Mouse (Mus musculus) layer of hippocampus, adult 2 months (tissue): ENCODE results near the gene Trim26. TPM values are rescaled to one million over a fixed set of nuclear protein-coding genes. Genes with fewer than 3 reads are reported as not detected.
"Not testable (repeated sequence)": the region's sequence is repeated elsewhere in the genome, so short reads cannot be mapped to it uniquely, and the experiment has no call there.

ENCODE experiments used
- DNase-seq, 2 experiments: peaks; one replicate each; pipeline ENCODE4 v3.0.0; 2022; ENCODE audit warnings: low spot score in 2 of 2
- H3K27ac ChIP-seq: fragments of 200-600 bp; 2 replicates; pipeline ENCODE4 v1.8.1; 2022
- H3K4me3 ChIP-seq: fragments of 200-600 bp; 2 replicates; pipeline ENCODE4 v1.8.1; 2022; ENCODE audit warnings: mild to moderate bottlenecking
- CTCF ChIP-seq: fragments of 200-600 bp; conservative IDR thresholded peaks from 2 replicates; pipeline ENCODE4 v1.8.1; 2022; ENCODE audit warnings: antibody characterized with exemption, mild to moderate bottlenecking, moderate library complexity
- total RNA-seq, 2 experiments: library from RNA; stranded (reverse); gene quantifications; 2 replicates each; pipeline ENCODE4 v1.2.3; 2021

The Trim26 gene
- total RNA-seq, 2 experiments from 2014 or later: 22.5 to 26.1 TPM

GRCm38 (mm10) chr17:36866719-36867527, 30.0 kb downstream of the Trim26 start, which contains the start of gene Trim15:
Gene Trim15, minus strand, starts transcription at chr17:36867210.
- Histone ChIP-seq H3K27ac (no peak within 1 kb of the TSS), H3K4me3 (no peak within 1 kb of the TSS)
- no peak for DNase-seq
- no peak for TF ChIP-seq CTCF

GRCm38 (mm10) chr17:36868836-36869235, 31.9 kb downstream of the Trim26 start:
- H3K27ac ChIP-seq: no peak overlapping the region
- TF ChIP-seq CTCF: no peak
- no peak for DNase-seq
- H3K4me3 ChIP-seq: no peak overlapping the region

- DNase-seq: no peak
- no peak for TF ChIP-seq CTCF
- H3K27ac ChIP-seq: no peak within 1 kb of the TSS
- H3K4me3 ChIP-seq: no peak within 1 kb of the TSS; the same call in 1 of the 2 replicates
Measured at GRCm38 (mm10) chr17:36869284-36869954, 32.5 kb downstream of the Trim26 start, which contains the start of gene Trim10. Gene Trim10, plus strand, starts transcription at chr17:36869574.

- DNase-seq: no peak
- H3K4me3 ChIP-seq: no peak overlapping the region; the same call in 1 of the 2 replicates
- TF ChIP-seq CTCF: no peak
- no peak overlapping the region for H3K27ac ChIP-seq
Measured at GRCm38 (mm10) chr17:36869955-36870810, 33.2 kb downstream of the Trim26 start.

GRCm38 (mm10) chr17:36874636-36875035, 37.7 kb downstream of the Trim26 start:
- no peak for TF ChIP-seq CTCF
- no peak overlapping the region for H3K4me3 ChIP-seq
- DNase-seq: no peak
- no peak overlapping the region for H3K27ac ChIP-seq

DNA sequence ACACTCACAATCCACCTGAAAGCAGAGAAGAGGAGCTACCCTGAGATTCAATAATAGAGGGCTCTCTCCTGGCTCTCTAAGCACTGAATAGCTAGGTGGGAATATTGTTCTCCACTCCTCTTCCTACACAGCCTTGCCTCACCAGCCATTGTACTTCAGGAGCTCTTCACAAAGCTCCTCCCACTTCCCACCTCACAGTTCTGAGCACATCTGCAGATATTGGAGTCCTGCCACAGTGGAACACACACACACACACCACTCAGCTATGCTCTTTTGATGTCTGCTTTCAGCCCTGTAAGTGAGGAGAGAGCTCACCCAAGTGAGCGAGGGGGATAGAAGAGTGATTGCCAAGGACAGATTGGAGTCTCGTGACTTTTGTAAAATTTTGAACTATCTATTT, 46.4 kb downstream of the Trim26 start:
- Histone ChIP-seq H3K4me3 (no peak overlapping the region), H3K27ac (no peak overlapping the region)
- DNase-seq: no peak
- no peak for TF ChIP-seq CTCF

GRCm38 (mm10) chr17:36885132-36885790, 48.3 kb downstream of the Trim26 start:
- H3K4me3 ChIP-seq: no peak overlapping the region
- DNase-seq: no peak
- TF ChIP-seq CTCF: no peak
- H3K27ac ChIP-seq: no peak overlapping the region

GRCm38 (mm10) chr17:36890073-36890903, 53.4 kb downstream of the Trim26 start, which contains the start of gene Trim40:
Gene Trim40, minus strand, starts transcription at chr17:36890123.
- Histone ChIP-seq H3K27ac (no peak within 1 kb of the TSS), H3K4me3 (no peak within 1 kb of the TSS)
- no peak for TF ChIP-seq CTCF
- DNase-seq: no peak

DNA sequence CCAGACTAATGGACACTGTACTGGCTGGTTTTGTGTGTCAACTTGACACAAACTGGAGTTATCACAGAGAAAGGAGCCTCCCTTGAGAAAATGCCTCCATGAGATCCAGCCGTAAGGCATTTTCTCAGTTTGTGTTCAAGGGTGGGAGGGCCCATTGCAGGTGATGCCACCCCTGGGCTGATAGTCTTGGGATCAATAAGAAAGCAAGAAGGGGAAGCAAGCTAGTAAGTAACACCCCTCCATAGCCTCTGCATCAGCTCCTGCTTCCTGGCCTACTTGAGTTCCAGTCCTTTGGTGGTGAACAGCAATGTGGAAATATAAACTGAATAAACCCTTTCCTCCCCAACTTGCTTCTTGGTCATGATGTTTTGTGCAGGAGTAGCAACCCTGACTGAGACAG, 54.6 kb downstream of the Trim26 start:
- DNase-seq, H3K4me3 ChIP-seq, H3K27ac ChIP-seq: not testable (repeated sequence)

GRCm38 (mm10) chr17:36892362-36892761, 55.4 kb downstream of the Trim26 start:
- peak; percentile 11 to 60 for DNase-seq
- Histone ChIP-seq H3K27ac (no peak overlapping the region), H3K4me3 (no peak overlapping the region)
- TF ChIP-seq CTCF: peak; percentile 82

DNA sequence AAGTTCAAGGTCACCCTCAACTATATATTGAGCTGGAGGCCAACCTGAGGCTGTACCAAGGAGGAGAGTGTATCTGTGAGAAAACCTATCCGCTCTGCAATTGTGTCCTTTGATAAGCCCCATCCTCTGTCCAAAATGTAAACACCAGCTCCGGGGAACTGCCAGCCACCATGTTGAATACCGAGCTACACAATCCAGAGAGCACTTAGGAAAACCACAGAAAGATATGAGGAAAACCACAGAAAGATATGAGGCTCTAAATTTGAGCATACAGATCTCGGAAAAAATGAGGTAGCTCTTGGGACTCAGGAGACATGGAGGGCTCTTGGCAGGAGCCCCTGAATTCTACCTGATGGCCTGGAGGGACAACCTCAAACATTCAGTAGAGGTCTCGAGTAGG, 56.5 kb downstream of the Trim26 start:
- no peak for TF ChIP-seq CTCF
- H3K27ac ChIP-seq: no peak overlapping the region
- H3K4me3 ChIP-seq: no peak overlapping the region
- DNase-seq: no peak
